Mouse (Mus musculus): Measurements from ENCODE around the gene 2310034G01Rik. TPM values are rescaled to one million over a fixed set of nuclear protein-coding genes. Genes with fewer than 3 reads are reported as not detected.

2310034G01Rik gene
- polyA plus RNA-seq, 1 experiment = 0.43 TPM

DNA sequence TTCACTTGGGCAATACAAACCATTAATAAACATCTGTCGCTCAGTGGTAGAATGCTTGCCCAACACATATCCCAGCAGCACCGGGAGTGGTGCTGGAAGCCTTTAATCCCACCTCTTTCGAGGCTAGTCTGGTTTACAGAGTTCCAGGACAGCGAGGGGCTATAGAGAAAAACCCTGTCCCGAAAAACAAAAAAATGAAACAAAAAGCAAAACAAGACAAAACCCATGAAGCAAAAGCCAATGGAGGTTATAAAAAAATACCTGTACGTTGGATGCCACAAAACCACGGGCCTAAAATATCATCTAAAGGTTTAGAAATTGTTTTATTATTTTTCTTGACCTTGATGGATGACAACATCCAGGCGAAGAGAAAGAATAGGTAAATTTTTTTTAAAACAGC lies 46.0 kb upstream of the 2310034G01Rik start:
- TF ChIP-seq POLR2A (IDR thresholded peaks at IDR 0.05; ENCODE audit: control insufficient read depth, extremely low read depth, insufficient read depth, low read length, poor library complexity) (no peak), CTCF (IDR thresholded peaks at IDR 0.05; ENCODE audit: borderline replicate concordance, control insufficient read depth, extremely low read depth, insufficient read depth, low read length, poor library complexity) (no peak)
- H3K4me1 ChIP-seq (replicated peaks; ENCODE audit: control insufficient read depth, insufficient read depth, low read length) = peaks cover 23% of the 10 kb centered on the region

DNA sequence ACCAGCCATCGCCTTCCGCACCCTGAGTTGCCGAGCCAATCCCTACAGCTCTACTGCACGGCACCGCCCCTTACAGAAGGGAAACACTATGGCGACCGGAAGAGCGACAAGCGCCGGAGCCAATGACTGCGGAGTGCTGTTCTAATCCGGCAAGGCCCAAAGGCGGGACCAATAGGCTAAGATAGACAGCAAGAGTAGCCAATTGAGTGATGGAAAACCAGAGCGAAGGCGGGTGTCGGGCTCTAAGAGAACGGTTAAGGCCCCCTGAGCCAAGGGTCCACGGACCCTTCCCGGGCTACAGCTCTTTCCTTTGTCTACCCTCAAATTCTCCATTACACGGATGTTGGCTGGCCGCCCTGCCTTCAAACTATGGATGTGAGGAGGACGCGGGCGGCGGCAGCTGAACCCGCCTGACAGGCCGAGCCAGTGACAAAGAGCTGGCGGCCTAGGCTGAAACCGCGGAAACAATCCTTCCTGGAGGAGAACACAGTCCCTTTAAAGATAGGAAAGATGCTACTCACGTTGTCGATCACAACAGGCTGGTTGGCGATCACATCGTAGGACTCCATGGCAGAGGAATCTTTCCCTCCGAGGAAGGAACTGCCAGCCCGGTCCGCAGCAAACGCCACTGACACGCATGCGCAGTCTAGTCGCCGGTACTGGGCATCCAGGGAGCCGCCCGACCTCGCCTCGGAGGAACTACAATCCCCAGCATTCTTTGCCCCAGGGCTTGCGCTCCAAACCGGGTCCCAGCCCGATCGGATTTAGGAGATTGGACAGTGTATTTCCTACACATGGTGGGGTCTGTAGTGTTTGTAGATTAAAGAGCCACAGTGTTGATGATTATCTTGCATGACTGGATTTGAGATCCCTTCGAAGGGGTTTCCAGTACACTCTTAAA lies 45.3 kb upstream of the 2310034G01Rik start, which contains the start of gene Actr1a:
Gene Actr1a (minus strand): TSS at position 640 of the 901 bp plus-strand sequence.
- H3K4me1 ChIP-seq (replicated peaks; ENCODE audit: control insufficient read depth, insufficient read depth, low read length) = peaks cover 28% of the 10 kb centered on the region
- peak; percentile 97 for DNase-seq
- peak within 1 kb of the TSS; percentile 43; the same call in 1 of the 2 replicates for H3K27ac ChIP-seq (ENCODE audit: control insufficient read depth, insufficient read depth, low read length)
- WGBS = under 1% methylated on average over 51 of the region's 51 CpGs
- TF ChIP-seq POLR2A (IDR thresholded peaks at IDR 0.05; ENCODE audit: control insufficient read depth, extremely low read depth, insufficient read depth, low read length, poor library complexity) (peak; percentile 72), CTCF (IDR thresholded peaks at IDR 0.05; ENCODE audit: borderline replicate concordance, control insufficient read depth, extremely low read depth, insufficient read depth, low read length, poor library complexity) (0 out of 2 replicates have a peak, but pooled peaks have one; percentile 15)
- no peaks in the 10 kb centered on the region for H3K36me3 ChIP-seq (ENCODE audit: control insufficient read depth, insufficient read depth, low read length)
- H3K4me3 ChIP-seq (ENCODE audit: control insufficient read depth, insufficient read depth, low read length) = peak within 1 kb of the TSS; percentile 92
- H3K27me3 ChIP-seq (ENCODE audit: control insufficient read depth, insufficient read depth, low read length) = no peaks in the 10 kb centered on the region

More for the DNA sequence above, 46.0 kb upstream of the 2310034G01Rik start:
- Histone ChIP-seq H3K27ac (ENCODE audit: control insufficient read depth, insufficient read depth, low read length) (no peak overlapping the region), H3K27me3 (ENCODE audit: control insufficient read depth, insufficient read depth, low read length) (no peaks in the 10 kb centered on the region), H3K4me3 (ENCODE audit: control insufficient read depth, insufficient read depth, low read length) (no peak overlapping the region), H3K36me3 (ENCODE audit: control insufficient read depth, insufficient read depth, low read length) (peaks cover 1% of the 10 kb centered on the region; the same call in 1 of the 2 replicates)
- no peak for DNase-seq
- WGBS = 7% methylated on average over 8 of the region's 8 CpGs

DNA sequence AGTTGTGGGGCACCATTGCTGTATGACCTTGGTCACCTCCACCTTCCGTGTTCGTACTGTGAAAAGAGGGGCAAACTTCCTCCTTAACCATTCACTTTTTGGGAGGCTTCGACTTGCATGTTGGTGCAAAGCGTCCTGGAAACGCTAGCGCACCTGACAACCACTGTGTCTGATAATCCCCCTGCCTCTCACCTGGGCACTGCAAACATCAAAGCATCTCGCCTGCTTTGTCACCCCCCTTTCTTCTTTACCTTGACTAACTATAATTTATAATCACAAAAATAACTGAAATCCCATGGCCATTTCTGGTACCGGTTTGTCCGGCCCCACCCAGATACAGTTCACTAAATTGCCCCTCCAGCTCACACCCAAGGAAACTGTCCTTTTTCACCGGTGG lies 44.6 kb upstream of the 2310034G01Rik start:
- 2% methylated on average over 10 of the region's 10 CpGs for WGBS
- DNase-seq = no peak
- peak overlapping the region; percentile 58 for H3K4me3 ChIP-seq (ENCODE audit: control insufficient read depth, insufficient read depth, low read length)
- TF ChIP-seq POLR2A (IDR thresholded peaks at IDR 0.05; ENCODE audit: control insufficient read depth, extremely low read depth, insufficient read depth, low read length, poor library complexity) (no peak), CTCF (IDR thresholded peaks at IDR 0.05; ENCODE audit: borderline replicate concordance, control insufficient read depth, extremely low read depth, insufficient read depth, low read length, poor library complexity) (no peak)
- no peaks in the 10 kb centered on the region for H3K27me3 ChIP-seq (ENCODE audit: control insufficient read depth, insufficient read depth, low read length)
- H3K27ac ChIP-seq (ENCODE audit: control insufficient read depth, insufficient read depth, low read length) = no peak overlapping the region
- H3K36me3 ChIP-seq (ENCODE audit: control insufficient read depth, insufficient read depth, low read length) = no peaks in the 10 kb centered on the region
- peaks cover 28% of the 10 kb centered on the region for H3K4me1 ChIP-seq (replicated peaks; ENCODE audit: control insufficient read depth, insufficient read depth, low read length)

DNA sequence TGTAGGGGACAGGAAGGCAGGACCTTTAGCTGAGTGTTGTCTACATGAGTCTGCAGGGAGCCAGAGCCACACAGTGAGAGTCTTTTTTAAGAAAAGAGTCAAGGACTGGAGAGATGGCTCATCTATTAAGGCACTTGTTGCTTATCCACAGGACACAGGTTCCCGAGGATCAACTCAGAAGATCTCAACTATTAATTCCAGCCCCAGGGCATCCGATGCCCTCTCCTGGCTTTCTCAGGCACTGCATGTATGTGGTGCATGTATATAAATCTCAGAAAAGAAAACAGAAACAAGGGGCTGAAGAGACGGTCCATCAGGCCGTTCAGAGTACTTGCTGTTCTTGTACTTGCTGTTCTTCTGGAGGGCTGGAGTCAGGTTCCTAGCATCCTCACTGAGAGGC lies 41.9 kb upstream of the 2310034G01Rik start:
- no peak overlapping the region for H3K4me3 ChIP-seq (ENCODE audit: control insufficient read depth, insufficient read depth, low read length)
- H3K27me3 ChIP-seq (ENCODE audit: control insufficient read depth, insufficient read depth, low read length) = no peaks in the 10 kb centered on the region
- peaks cover 15% of the 10 kb centered on the region for H3K4me1 ChIP-seq (replicated peaks; ENCODE audit: control insufficient read depth, insufficient read depth, low read length)
- H3K36me3 ChIP-seq (ENCODE audit: control insufficient read depth, insufficient read depth, low read length) = peaks cover 7% of the 10 kb centered on the region
- DNase-seq = peak; percentile 39
- 42% methylated on average over 4 of the region's 4 CpGs for WGBS
- TF ChIP-seq CTCF (IDR thresholded peaks at IDR 0.05; ENCODE audit: borderline replicate concordance, control insufficient read depth, extremely low read depth, insufficient read depth, low read length, poor library complexity) (no peak), POLR2A (IDR thresholded peaks at IDR 0.05; ENCODE audit: control insufficient read depth, extremely low read depth, insufficient read depth, low read length, poor library complexity) (no peak)
- no peak overlapping the region for H3K27ac ChIP-seq (ENCODE audit: control insufficient read depth, insufficient read depth, low read length)

DNA sequence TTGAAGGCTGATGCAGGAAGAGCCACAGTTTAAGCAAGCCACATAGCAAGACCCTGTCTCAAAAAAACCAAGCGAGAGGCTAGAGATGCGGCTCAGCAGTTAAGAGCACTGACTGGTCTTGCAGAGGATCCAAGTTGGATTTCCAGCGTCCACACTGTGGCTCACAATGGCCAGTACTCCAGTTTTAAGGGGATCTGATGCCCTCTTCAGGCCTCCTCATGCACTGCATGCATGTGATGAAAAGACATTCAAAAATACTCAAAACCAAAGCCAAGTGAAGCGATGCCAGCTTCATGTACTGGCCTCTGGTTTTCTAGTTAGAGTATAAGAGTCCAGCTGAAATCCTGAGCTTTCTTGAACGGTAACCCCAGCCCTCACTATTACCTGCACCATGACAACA lies 39.8 kb upstream of the 2310034G01Rik start:
- Histone ChIP-seq H3K36me3 (ENCODE audit: control insufficient read depth, insufficient read depth, low read length) (peaks cover 21% of the 10 kb centered on the region), H3K27ac (ENCODE audit: control insufficient read depth, insufficient read depth, low read length) (no peak overlapping the region), H3K4me3 (ENCODE audit: control insufficient read depth, insufficient read depth, low read length) (no peak overlapping the region), H3K27me3 (ENCODE audit: control insufficient read depth, insufficient read depth, low read length) (no peaks in the 10 kb centered on the region), H3K4me1 (replicated peaks; ENCODE audit: control insufficient read depth, insufficient read depth, low read length) (peaks cover 13% of the 10 kb centered on the region)
- TF ChIP-seq CTCF (IDR thresholded peaks at IDR 0.05; ENCODE audit: borderline replicate concordance, control insufficient read depth, extremely low read depth, insufficient read depth, low read length, poor library complexity) (peak; percentile 26; the same call in 1 of the 2 replicates), POLR2A (IDR thresholded peaks at IDR 0.05; ENCODE audit: control insufficient read depth, extremely low read depth, insufficient read depth, low read length, poor library complexity) (no peak)
- DNase-seq = no peak
- 97% methylated on average over 5 of the region's 5 CpGs for WGBS

DNA sequence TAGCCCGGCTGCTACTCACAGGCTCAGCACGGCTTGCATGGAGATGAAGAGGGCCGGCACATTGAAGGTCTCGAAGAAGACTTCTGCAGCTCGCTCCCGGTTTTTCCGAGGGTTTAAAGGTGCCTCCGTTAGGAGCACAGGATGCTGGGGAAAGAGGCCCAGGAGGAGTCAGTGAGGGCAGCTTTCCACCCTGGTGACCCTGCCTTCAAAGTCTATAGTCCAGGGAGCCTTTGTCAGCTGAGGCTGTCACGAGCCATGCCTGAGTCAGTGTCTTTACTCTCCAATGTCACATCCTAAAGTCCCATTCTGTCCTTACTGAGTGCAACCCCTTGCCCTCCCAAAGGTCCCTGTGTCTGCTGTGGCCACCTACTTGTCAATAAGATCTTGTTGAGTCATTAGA lies 32.2 kb upstream of the 2310034G01Rik start:
- Histone ChIP-seq H3K27ac (ENCODE audit: control insufficient read depth, insufficient read depth, low read length) (no peak overlapping the region), H3K27me3 (ENCODE audit: control insufficient read depth, insufficient read depth, low read length) (no peaks in the 10 kb centered on the region), H3K4me1 (replicated peaks; ENCODE audit: control insufficient read depth, insufficient read depth, low read length) (no peaks in the 10 kb centered on the region), H3K4me3 (ENCODE audit: control insufficient read depth, insufficient read depth, low read length) (no peak overlapping the region), H3K36me3 (ENCODE audit: control insufficient read depth, insufficient read depth, low read length) (peaks cover 91% of the 10 kb centered on the region)
- DNase-seq = no peak
- no peak for TF ChIP-seq POLR2A (IDR thresholded peaks at IDR 0.05; ENCODE audit: control insufficient read depth, extremely low read depth, insufficient read depth, low read length, poor library complexity)
- no peak for TF ChIP-seq CTCF (IDR thresholded peaks at IDR 0.05; ENCODE audit: borderline replicate concordance, control insufficient read depth, extremely low read depth, insufficient read depth, low read length, poor library complexity)
- 98% methylated on average over 9 of the region's 9 CpGs for WGBS
